Mouse (Mus musculus): Measurements from ENCODE around the gene Phka1.

DNA sequence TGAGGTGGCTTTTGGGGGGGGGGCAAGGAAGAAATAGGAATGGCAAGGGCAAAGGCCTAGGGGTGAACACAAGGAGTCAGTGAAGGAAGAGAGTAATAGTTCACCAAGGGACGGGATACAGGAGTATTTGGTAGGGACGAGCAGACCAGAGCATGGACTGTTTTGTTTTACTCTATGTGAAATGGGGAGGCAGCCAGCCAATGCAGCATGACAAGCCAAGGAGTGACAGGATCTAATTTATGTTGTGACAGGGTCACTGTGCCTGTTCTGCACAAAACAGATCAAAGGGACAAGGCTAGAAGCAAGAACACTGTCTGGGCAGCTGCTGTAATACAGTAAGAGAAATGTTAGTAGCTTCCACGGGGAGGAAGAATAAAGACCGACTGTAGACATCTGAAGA, 164.4 kb downstream of the Phka1 start:
- TF ChIP-seq CTCF (IDR thresholded peaks at IDR 0.05; ENCODE audit: control insufficient read depth, insufficient read depth, insufficient read length) (no peak), MYOG (IDR thresholded peaks at IDR 0.05; ENCODE audit: control insufficient read depth, extremely low read depth, insufficient read length) (no peak), MAX (IDR thresholded peaks at IDR 0.05) (no peak), USF1 (IDR thresholded peaks at IDR 0.05; ENCODE audit: low read depth) (no peak)
